Mouse (Mus musculus) midbrain, embryonic 12.5 days (tissue): ENCODE data around the gene Cdx4. TPM values are rescaled to one million over a fixed set of nuclear protein-coding genes. Genes with fewer than 3 reads are reported as not detected.

ENCODE experiments used
- ATAC-seq: fragments of 200-750 bp; cut with Nextera tagmentation; 2 replicates; pipeline ENCODE4 v1.8.0; 2017; ENCODE audit warnings: low read depth, moderate TSS enrichment, moderate library complexity; ENCODE audit not compliant: low FRiP score
- H3K27ac ChIP-seq: fragments of 300-500 bp; sonication (generic); replicated peaks from 2 replicates; pipeline ENCODE4 v1.5.1; 2016; ENCODE audit warnings: mild to moderate bottlenecking
- H3K27me3 ChIP-seq: fragments of 300-500 bp; sonication (generic); 2 replicates; pipeline ENCODE4 v1.6.1; 2016; ENCODE audit warnings: mild to moderate bottlenecking
- H3K36me3 ChIP-seq: fragments of 300-500 bp; sonication (generic); 2 replicates; pipeline ENCODE4 v1.6.1; 2016
- H3K4me1 ChIP-seq: fragments of 300-500 bp; sonication (generic); 2 replicates; pipeline ENCODE4 v1.6.1; 2016
- H3K4me2 ChIP-seq: fragments of 300-500 bp; sonication (generic); replicated peaks from 2 replicates; pipeline ENCODE4 v1.6.1; 2016; ENCODE audit warnings: mild to moderate bottlenecking, moderate library complexity
- H3K4me3 ChIP-seq: fragments of 300-500 bp; sonication (generic); 2 replicates; pipeline ENCODE4 v1.5.1; 2016; ENCODE audit warnings: mild to moderate bottlenecking
- H3K9ac ChIP-seq: fragments of 300-500 bp; sonication (generic); replicated peaks from 2 replicates; pipeline ENCODE4 v1.6.1; 2016; ENCODE audit warnings: mild to moderate bottlenecking, moderate library complexity
- H3K9me3 ChIP-seq: fragments of 300-500 bp; sonication (generic); 2 replicates; pipeline ENCODE4 v1.6.1; 2016; ENCODE audit warnings: mild to moderate bottlenecking
- WGBS: fragments of 180-500 bp; shearing (Covaris S2); methylation state at CpG from one replicate; pipeline ENCODE4 v1.1.7; 2016; 5-methylcytosine and 5-hydroxymethylcytosine counted together
- polyA plus RNA-seq: library from polyadenylated mRNA; unstranded; fragments of >200 nt; fragmentation: Nextera tagmentation; extraction: Ambion mirVana; gene quantifications from 2 replicates; pipeline ENCODE4 v1.2.1, GENCODE M21; 2016

Cdx4 gene
- not detected in 2 replicates for polyA plus RNA-seq

- no peak within 1 kb of the TSS for H3K27ac ChIP-seq
- no peaks in the 10 kb centered on the region for H3K36me3 ChIP-seq
- no peak within 1 kb of the TSS for H3K4me3 ChIP-seq
- no peaks in the 10 kb centered on the region for H3K9me3 ChIP-seq
- WGBS: 28% methylated on average over 13 of the region's 13 CpGs
- no peak within 1 kb of the TSS for H3K9ac ChIP-seq
- ATAC-seq: no peak
- H3K4me1 ChIP-seq: 0 out of 2 replicates have a peak, but pooled peaks cover 3% of the 10 kb centered on the region
- peaks cover 80% of the 10 kb centered on the region for H3K27me3 ChIP-seq
- peak within 1 kb of the TSS; percentile 32 for H3K4me2 ChIP-seq
Measured at GRCm38 (mm10) chrX:103321146-103321545, at the start of gene Cdx4. Gene Cdx4, plus strand, starts transcription at chrX:103321398.

DNA sequence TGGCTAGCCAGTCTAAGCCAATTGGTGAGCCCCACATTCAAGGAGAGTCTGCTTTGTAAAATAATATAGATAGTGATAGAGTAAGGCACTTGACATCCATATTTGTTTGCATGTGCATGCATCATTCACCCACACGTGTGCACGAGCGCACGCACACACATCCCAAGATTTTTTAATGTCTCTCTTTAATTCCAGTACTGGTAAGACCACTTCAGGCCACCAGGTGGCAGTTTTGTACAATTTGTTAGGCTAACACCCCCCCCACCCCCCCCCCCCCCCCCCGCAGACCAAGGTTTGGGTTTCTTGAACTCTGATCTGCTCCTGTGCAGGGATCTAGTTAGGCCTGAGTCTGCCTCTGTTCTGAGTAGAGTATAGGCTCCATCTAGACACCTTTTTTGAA, 46.9 kb upstream of the Cdx4 start:
- H3K27me3 ChIP-seq: peaks cover 5% of the 10 kb centered on the region; the same call in 1 of the 2 replicates
- no peaks in the 10 kb centered on the region for H3K36me3 ChIP-seq
- H3K4me1 ChIP-seq: no peaks in the 10 kb centered on the region
- H3K27ac ChIP-seq: no peak overlapping the region
- no peaks in the 10 kb centered on the region for H3K9me3 ChIP-seq
- H3K4me2 ChIP-seq: no peak overlapping the region
- no peak overlapping the region for H3K4me3 ChIP-seq
- H3K9ac ChIP-seq: no peak overlapping the region
- WGBS: 81% methylated on average over 4 of the region's 5 CpGs
- ATAC-seq: no peak

DNA sequence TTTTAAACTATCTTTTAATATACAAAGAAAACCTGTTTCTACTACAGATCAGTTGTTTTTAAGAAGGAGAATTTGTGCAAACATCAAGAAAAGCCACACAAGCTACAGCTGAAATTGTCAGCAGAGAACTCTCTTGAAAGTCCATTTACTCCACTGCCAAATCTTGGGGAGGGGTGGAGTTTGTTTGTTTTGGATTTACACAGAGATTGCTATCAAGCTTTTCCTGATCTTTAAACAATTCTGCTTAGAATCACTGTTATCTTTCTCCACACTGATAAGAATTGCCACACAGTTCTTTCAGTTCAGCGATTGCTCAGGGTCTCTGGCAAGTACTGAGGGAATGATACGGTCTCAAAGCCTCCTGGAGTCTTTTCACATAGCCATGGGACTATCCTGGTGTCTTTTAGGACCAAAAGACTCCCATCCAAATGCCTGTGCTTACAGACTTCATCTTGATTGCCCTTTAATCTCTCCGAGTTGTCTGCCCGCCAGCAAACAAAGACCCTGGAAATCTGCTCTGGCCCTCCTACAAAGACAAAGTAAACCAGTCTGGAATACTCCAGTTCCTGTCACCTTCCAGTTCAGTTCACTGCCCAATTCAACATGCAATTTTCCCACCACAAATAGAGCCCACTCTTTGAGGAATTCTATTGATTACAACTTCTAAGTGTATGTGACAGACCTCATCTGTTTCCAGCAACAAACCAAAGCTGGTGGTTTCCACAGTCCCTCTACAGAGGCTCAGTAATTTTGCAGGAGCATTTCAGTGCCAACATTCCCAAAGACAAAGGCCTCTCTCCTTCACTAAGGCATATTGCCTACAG, 34.1 kb upstream of the Cdx4 start:
- WGBS: 34% methylated on average over 4 of the region's 4 CpGs
- Histone ChIP-seq H3K9ac (no peak overlapping the region), H3K36me3 (no peaks in the 10 kb centered on the region), H3K4me1 (peaks cover 5% of the 10 kb centered on the region; the same call in 1 of the 2 replicates), H3K4me3 (no peak overlapping the region), H3K4me2 (no peak overlapping the region), H3K27me3 (peaks cover 38% of the 10 kb centered on the region), H3K9me3 (no peaks in the 10 kb centered on the region), H3K27ac (no peak overlapping the region)
- ATAC-seq: no peak

DNA sequence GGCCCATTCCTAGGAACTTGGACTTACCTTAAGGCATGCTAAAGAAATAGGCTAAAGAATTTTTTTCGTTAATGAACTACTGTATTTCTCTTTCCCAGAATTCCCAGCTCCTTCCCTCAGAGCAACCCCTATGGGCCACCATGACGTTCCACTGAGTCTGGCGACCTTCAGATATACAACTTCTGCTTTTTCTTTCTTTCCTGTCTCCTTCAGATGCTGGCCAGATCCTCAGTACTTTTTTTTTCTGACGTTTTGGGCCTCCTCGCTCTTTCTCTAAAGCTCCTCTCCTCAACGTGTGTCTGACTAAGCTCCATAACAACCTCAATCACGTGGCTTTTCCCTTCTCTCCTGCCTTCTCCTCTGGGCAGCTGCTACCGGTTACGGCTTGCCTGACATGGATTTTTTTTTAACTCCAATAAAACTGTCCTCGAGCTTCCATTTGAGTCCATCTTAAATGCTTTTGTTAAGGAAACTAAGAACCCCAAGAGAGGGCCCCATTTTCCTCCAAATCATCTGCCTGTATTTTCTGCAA, 33.3 kb upstream of the Cdx4 start:
- no peak overlapping the region for H3K4me2 ChIP-seq
- 34% methylated on average over 10 of the region's 10 CpGs for WGBS
- H3K36me3 ChIP-seq: no peaks in the 10 kb centered on the region
- H3K4me3 ChIP-seq: no peak overlapping the region
- peaks cover 38% of the 10 kb centered on the region for H3K27me3 ChIP-seq
- peaks cover 5% of the 10 kb centered on the region; the same call in 1 of the 2 replicates for H3K4me1 ChIP-seq
- ATAC-seq: no peak
- no peak overlapping the region for H3K27ac ChIP-seq
- H3K9me3 ChIP-seq: no peaks in the 10 kb centered on the region
- H3K9ac ChIP-seq: no peak overlapping the region

DNA sequence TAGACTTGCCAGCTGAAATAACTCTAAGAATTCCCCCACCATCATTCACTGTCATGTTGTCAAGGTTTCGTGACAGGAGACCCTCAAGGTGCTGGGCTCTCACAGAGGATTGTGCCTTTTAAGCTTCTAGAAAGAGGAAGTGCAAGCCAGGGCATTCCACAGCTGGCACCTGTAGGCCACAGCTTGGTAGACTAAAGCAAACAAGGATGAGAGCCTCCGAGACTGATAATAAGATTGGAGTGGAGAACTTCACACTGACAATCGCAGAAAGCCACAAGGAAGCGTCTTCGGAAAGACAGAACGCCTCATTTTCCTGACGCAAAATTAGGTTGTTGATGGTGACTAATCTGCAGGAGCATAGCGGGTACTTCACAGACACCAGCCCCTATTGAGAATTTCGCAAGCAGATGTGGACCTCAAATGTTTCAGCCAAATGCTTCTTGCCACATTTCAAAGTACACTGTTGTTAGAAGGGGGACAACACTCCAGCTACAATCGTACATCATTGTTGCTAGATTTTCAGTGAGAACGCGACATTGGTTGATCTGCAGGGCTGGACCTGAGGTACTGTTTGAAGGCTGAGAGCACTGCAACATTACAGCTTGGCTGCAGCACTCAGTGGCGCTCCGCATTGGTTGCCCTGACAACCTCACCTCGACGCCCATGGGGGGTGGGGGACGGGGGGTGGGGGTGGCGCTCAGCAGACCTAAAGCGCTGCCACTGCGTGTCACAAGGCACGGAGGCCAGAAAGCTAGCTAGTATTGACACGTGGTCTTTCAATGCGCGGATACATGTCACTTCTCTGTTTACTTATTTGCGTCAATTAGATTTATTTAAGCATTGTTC, 32.5 kb upstream of the Cdx4 start:
- H3K27me3 ChIP-seq: peaks cover 38% of the 10 kb centered on the region

GRCm38 (mm10) chrX:103298937-103299336, 22.3 kb upstream of the Cdx4 start:
- Histone ChIP-seq H3K4me3 (no peak overlapping the region), H3K9me3 (no peaks in the 10 kb centered on the region), H3K4me2 (no peak overlapping the region), H3K4me1 (no peaks in the 10 kb centered on the region), H3K9ac (no peak overlapping the region), H3K27ac (no peak overlapping the region), H3K36me3 (no peaks in the 10 kb centered on the region), H3K27me3 (peaks cover 58% of the 10 kb centered on the region)
- WGBS: 78% methylated on average over 4 of the region's 4 CpGs
- ATAC-seq: no peak

More for the DNA sequence above, 32.5 kb upstream of the Cdx4 start:
- no peaks in the 10 kb centered on the region for H3K9me3 ChIP-seq
- H3K9ac ChIP-seq: no peak overlapping the region
- ATAC-seq: peak; percentile 90
- H3K36me3 ChIP-seq: no peaks in the 10 kb centered on the region
- H3K27ac ChIP-seq: peak overlapping the region; percentile 20; the same call in 1 of the 2 replicates
- peaks cover 5% of the 10 kb centered on the region; the same call in 1 of the 2 replicates for H3K4me1 ChIP-seq
- 23% methylated on average over 25 of the region's 25 CpGs for WGBS
- H3K4me2 ChIP-seq: peak overlapping the region; percentile 41
- H3K4me3 ChIP-seq: no peak overlapping the region

GRCm38 (mm10) chrX:103308262-103308661, 12.9 kb upstream of the Cdx4 start:
- WGBS: 86% methylated on average over 1 of the region's 1 CpGs
- H3K9ac ChIP-seq: no peak overlapping the region
- H3K27ac ChIP-seq: no peak overlapping the region
- H3K4me3 ChIP-seq: no peak overlapping the region
- H3K4me1 ChIP-seq: no peaks in the 10 kb centered on the region
- no peak for ATAC-seq
- no peak overlapping the region for H3K4me2 ChIP-seq
- H3K27me3 ChIP-seq: peaks cover 48% of the 10 kb centered on the region
- no peaks in the 10 kb centered on the region for H3K9me3 ChIP-seq
- no peaks in the 10 kb centered on the region for H3K36me3 ChIP-seq

DNA sequence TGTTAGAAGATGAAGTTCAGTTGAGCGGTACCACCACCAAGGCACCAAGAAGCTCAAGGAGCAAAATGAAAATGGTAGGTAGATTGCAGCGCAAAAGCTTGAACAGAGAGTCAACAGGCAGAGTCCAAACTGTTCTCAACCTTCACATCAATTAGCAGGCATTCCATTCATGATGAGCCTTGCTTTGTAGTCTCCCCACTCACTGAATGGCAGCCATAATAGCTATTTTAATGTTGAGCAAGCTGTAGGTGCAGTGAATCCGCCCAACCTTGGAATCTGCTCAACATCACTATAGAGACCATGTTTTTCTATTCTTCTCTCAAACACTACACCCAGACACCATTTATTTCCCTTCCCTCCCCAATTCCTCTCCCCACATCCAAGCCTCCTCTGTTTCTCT, 9.5 kb upstream of the Cdx4 start:
- H3K4me2 ChIP-seq: no peak overlapping the region
- no peaks in the 10 kb centered on the region for H3K36me3 ChIP-seq
- H3K27ac ChIP-seq: no peak overlapping the region
- H3K4me3 ChIP-seq: no peak overlapping the region
- peaks cover 50% of the 10 kb centered on the region for H3K27me3 ChIP-seq
- no peak overlapping the region for H3K9ac ChIP-seq
- H3K4me1 ChIP-seq: no peaks in the 10 kb centered on the region
- no peak for ATAC-seq
- H3K9me3 ChIP-seq: no peaks in the 10 kb centered on the region
- 87% methylated on average over 3 of the region's 3 CpGs for WGBS

GRCm38 (mm10) chrX:103314146-103314545, 7.1 kb upstream of the Cdx4 start:
- WGBS: 87% methylated on average over 6 of the region's 6 CpGs
- no peak overlapping the region for H3K9ac ChIP-seq

GRCm38 (mm10) chrX:103325900-103326299, 4.7 kb downstream of the Cdx4 start:
- ATAC-seq: no peak

More at GRCm38 (mm10) chrX:103314146-103314545, 7.1 kb upstream of the Cdx4 start:
- Histone ChIP-seq H3K9me3 (no peaks in the 10 kb centered on the region), H3K27me3 (peaks cover 59% of the 10 kb centered on the region), H3K27ac (no peak overlapping the region), H3K4me2 (no peak overlapping the region), H3K36me3 (no peaks in the 10 kb centered on the region), H3K4me3 (no peak overlapping the region), H3K4me1 (no peaks in the 10 kb centered on the region)
- no peak for ATAC-seq

GRCm38 (mm10) chrX:103329386-103329785, 8.2 kb downstream of the Cdx4 start:
- Histone ChIP-seq H3K27me3 (peaks cover 59% of the 10 kb centered on the region), H3K4me3 (no peak overlapping the region), H3K4me1 (no peaks in the 10 kb centered on the region), H3K27ac (no peak overlapping the region), H3K9ac (no peak overlapping the region), H3K36me3 (no peaks in the 10 kb centered on the region), H3K9me3 (no peaks in the 10 kb centered on the region), H3K4me2 (no peak overlapping the region)
- 69% methylated on average over 8 of the region's 8 CpGs for WGBS
- ATAC-seq: no peak

More at GRCm38 (mm10) chrX:103325900-103326299, 4.7 kb downstream of the Cdx4 start:
- H3K27ac ChIP-seq: no peak overlapping the region
- 0 out of 2 replicates have a peak, but pooled peaks cover 3% of the 10 kb centered on the region for H3K4me1 ChIP-seq
- no peaks in the 10 kb centered on the region for H3K36me3 ChIP-seq
- H3K4me2 ChIP-seq: no peak overlapping the region
- no peaks in the 10 kb centered on the region for H3K9me3 ChIP-seq
- no peak overlapping the region for H3K4me3 ChIP-seq
- 77% methylated on average over 3 of the region's 3 CpGs for WGBS
- no peak overlapping the region for H3K9ac ChIP-seq
- H3K27me3 ChIP-seq: peaks cover 72% of the 10 kb centered on the region
